Mouse (Mus musculus): ENCODE data around the gene D130052B06Rik. TPM values are rescaled to one million over a fixed set of nuclear protein-coding genes. Genes with fewer than 3 reads are reported as not detected.

The D130052B06Rik gene
- polyA plus RNA-seq, 1 experiment from 2014 or later: not detected

Other genes with a start within 250 kb of the D130052B06Rik start
- 12.3 and 15.4 TPM in 2 replicates for gene Ranbp17, start 85.6 kb upstream of the D130052B06Rik start, polyA plus RNA-seq (2014; fragmentation: Nextera tagmentation; extraction: Ambion mirVana)
- 2.8 and 5.5 TPM in 2 replicates for gene Gabrp, start 20.3 kb upstream of the D130052B06Rik start, polyA plus RNA-seq (2014; fragmentation: Nextera tagmentation; extraction: Ambion mirVana)

Measured in forebrain, embryonic 11.5 days (tissue).